Mouse (Mus musculus): ENCODE measurements around the gene 1700012B09Rik. TPM values are rescaled to one million over a fixed set of nuclear protein-coding genes. Genes with fewer than 3 reads are reported as not detected.

1700012B09Rik gene
- polyA plus RNA-seq (2014; fragmentation: Illumina TruSeq; extraction: RNeasy Lipid Tissue Mini Kit (QIAGEN cat#74804); ENCODE audit: low read depth, low replicate concordance): not detected

DNA sequence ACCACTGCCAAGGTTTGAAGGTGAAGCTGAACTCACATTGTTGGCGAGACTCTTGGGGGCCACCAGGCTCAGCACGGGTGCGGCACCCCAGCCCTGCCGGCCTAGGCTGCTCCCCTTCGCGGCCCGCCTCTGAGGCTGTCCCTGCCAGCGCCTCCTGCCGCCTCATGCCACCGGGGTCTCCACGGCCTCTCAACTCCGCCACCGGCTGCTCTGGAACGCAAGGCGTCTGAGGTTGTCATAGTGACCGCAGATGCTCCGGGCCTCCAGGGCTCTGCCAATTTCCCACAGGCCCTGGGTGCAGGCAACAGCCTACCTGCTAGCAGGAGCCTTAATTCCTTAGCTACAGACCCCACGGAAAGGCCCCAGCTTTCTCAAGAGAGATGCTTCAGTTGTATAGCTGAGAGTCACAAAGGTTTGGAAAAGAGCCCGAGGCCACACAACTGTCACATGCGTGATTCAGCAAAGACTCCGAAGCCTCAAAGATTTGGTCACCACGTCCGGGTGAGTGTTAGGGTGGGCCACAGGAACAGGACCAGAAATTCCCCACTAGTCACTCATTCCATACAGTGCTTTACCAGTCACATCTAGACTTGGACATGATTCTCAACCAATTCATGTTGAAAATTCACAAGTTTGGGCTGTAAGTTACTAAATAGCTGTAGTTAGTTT lies at the start of gene 1700012B09Rik:
Gene 1700012B09Rik (minus strand): TSS at position 228 of the 669 bp plus-strand sequence.

DNA sequence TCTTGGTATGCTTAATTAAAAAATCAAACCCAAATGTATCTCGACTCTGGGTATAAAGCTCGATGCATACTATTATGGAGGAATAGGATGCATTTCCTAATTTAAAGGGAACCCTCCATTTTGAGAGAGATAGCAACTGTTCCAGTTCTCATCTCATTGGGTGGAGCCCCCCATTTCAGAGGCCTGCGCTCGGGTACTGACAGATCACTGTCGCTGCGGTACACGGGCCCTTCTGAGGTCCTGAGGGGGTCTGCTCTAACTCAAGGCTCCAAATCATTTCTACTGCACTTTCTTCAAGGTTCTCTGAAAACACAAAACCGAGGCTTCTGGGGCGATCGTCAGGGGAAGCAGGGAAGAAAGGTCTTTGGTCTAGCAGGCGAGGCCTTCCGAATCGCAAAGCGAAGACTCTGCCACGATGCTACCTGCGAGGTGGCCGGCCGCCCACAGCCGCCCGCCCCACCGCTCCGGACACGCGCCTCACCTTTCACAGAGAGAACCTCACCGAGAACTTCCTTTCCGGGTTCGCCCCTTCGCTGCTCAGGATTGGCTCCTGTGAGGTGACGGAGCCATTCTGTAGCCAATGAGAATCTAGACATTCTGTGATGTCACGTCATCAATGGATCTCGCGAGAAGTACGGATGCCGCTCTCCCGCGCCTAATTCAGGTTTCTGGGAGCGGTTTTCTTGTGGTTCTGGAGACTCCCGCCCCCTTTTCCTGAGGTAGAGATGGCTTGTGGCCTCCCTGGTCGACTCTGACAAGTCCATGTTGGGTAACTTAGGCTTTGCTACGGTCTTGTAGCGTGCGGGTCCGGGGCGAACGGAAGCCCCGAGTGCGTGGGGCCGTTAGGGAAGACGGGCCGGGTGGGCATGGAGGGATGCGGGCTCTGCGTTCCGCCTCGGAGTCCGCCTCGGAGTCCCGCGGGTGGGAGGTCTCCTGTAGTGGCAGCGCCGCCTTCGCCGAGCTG lies 13.5 kb upstream of the 1700012B09Rik start, which contains the start of the genes Mre11a and Ankrd49:
Gene Mre11a (plus strand): TSS at position 616 of the 964 bp plus-strand sequence.
Gene Ankrd49 (minus strand): TSS at position 818 of the 964 bp plus-strand sequence.

DNA sequence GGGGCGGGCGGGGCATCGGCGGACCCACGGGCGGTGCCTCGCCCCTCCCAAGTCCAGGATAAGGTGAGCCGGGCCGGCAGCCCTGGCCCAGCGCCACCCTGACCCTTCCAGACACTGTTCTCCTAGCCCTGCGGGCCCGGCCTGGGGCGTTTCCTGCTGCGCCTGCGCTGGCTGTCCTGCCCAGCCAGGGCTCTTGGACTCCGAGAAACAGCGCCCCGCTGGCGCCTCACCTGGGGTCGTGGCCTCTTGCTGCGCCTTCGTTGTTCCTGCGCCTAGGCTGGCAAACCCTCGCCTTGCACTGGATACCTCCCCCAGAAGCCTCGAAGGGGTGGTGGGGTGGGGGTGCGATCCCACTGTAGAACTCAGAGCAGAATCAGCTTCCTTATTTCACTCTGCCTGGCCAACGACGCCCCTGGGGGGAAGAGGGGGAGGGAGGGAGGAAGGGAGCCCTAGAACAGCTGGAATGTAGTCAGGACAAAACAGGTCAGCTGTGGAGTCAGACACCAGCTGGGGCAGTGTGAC lies 18.8 kb downstream of the 1700012B09Rik start, which contains the start of gene Fut4:
Gene Fut4 (minus strand): TSS at position 393 of the 522 bp plus-strand sequence.

GRCm38 (mm10) chr9:14740151-14740924 lies 30.5 kb downstream of the 1700012B09Rik start, which contains the start of gene Piwil4:
TSS of gene Piwil4 (minus strand) at chr9:14740733.

Other genes with a start within 250 kb of the 1700012B09Rik start
- 32.4 TPM for gene Amotl1, start 126.0 kb downstream of the 1700012B09Rik start, polyA plus RNA-seq (2014; fragmentation: Illumina TruSeq; extraction: RNeasy Lipid Tissue Mini Kit (QIAGEN cat#74804); ENCODE audit: low read depth, low replicate concordance)
- not detected for gene Piwil4, start 30.3 kb downstream of the 1700012B09Rik start, polyA plus RNA-seq (2014; fragmentation: Illumina TruSeq; extraction: RNeasy Lipid Tissue Mini Kit (QIAGEN cat#74804); ENCODE audit: low read depth, low replicate concordance)
- 0.63 TPM for gene Fut4, start 18.6 kb downstream of the 1700012B09Rik start, polyA plus RNA-seq (2014; fragmentation: Illumina TruSeq; extraction: RNeasy Lipid Tissue Mini Kit (QIAGEN cat#74804); ENCODE audit: low read depth, low replicate concordance)
- 7.4 TPM for gene Mre11a, start 13.6 kb upstream of the 1700012B09Rik start, polyA plus RNA-seq (2014; fragmentation: Illumina TruSeq; extraction: RNeasy Lipid Tissue Mini Kit (QIAGEN cat#74804); ENCODE audit: low read depth, low replicate concordance)
- 10.9 TPM for gene Ankrd49, start 13.8 kb upstream of the 1700012B09Rik start, polyA plus RNA-seq (2014; fragmentation: Illumina TruSeq; extraction: RNeasy Lipid Tissue Mini Kit (QIAGEN cat#74804); ENCODE audit: low read depth, low replicate concordance)
- gene Gpr83, start 89.2 kb upstream of the 1700012B09Rik start, polyA plus RNA-seq (2014; fragmentation: Illumina TruSeq; extraction: RNeasy Lipid Tissue Mini Kit (QIAGEN cat#74804); ENCODE audit: low read depth, low replicate concordance): not detected
- not detected for gene Izumo1r, start 132.9 kb upstream of the 1700012B09Rik start, polyA plus RNA-seq (2014; fragmentation: Illumina TruSeq; extraction: RNeasy Lipid Tissue Mini Kit (QIAGEN cat#74804); ENCODE audit: low read depth, low replicate concordance)